Mouse (Mus musculus): Measurements from ENCODE around the gene Kank4.

GRCm38 (mm10) chr4:98795241-98795640 is 22.1 kb downstream of the Kank4 start:
- no peak for TF ChIP-seq CTCF (IDR thresholded peaks at IDR 0.05; ENCODE audit: borderline replicate concordance, insufficient read depth, low read length)
- no peak for TF ChIP-seq POLR2A (IDR thresholded peaks at IDR 0.05; ENCODE audit: low read depth, low read length)
